Mouse (Mus musculus) CH12.LX (cell line): Measurements from ENCODE around the gene Gse1.

ENCODE experiments used
- CHD1 ChIP-seq: IDR thresholded peaks from 2 replicates; pipeline ENCODE4 v1.6.1; 2012; ENCODE audit warnings: low read depth, low read length, improper control_type of control experiment, inconsistent platforms
- CHD2 ChIP-seq: IDR thresholded peaks from 2 replicates; pipeline ENCODE4 v1.6.1; 2011; ENCODE audit warnings: low read length, improper control_type of control experiment
- CTCF ChIP-seq, 2 experiments: IDR thresholded peaks in 1 of 2; conservative IDR thresholded peaks in 1 of 2; 2 replicates each; pipeline ENCODE4 v1.5.1; 2011 to 2012; ENCODE audit warnings: low read depth in 2 of 2, low read length in 2 of 2, improper control_type of control experiment in 1 of 2, inconsistent platforms in 1 of 2, mild to moderate bottlenecking in 1 of 2, moderate library complexity in 1 of 2
- EP300 ChIP-seq: IDR thresholded peaks from 2 replicates; pipeline ENCODE4 v1.6.1; 2011; ENCODE audit warnings: low read length, improper control_type of control experiment
- IRF4 ChIP-seq: IDR thresholded peaks from 2 replicates; pipeline ENCODE4 v1.6.1; 2014; ENCODE audit warnings: low read depth, mild to moderate bottlenecking, inconsistent platforms, low read length, improper control_type of control experiment
- MAFK ChIP-seq: IDR thresholded peaks from 2 replicates; pipeline ENCODE4 v1.6.1; 2011; ENCODE audit warnings: low read length, improper control_type of control experiment; ENCODE audit not compliant: insufficient replicate concordance
- POLR2A ChIP-seq: IDR thresholded peaks from 2 replicates; pipeline ENCODE4 v1.6.1; 2011; ENCODE audit warnings: low read depth, mild to moderate bottlenecking, improper control_type of control experiment, low read length
- RAD21 ChIP-seq: IDR thresholded peaks from 2 replicates; pipeline ENCODE4 v1.6.1; 2011; ENCODE audit warnings: low read depth, mild to moderate bottlenecking, low read length, improper control_type of control experiment, moderate library complexity
- SMC3 ChIP-seq: IDR thresholded peaks from 2 replicates; pipeline ENCODE4 v1.6.1; 2011; ENCODE audit warnings: low read depth, low read length, improper control_type of control experiment

- TF ChIP-seq SMC3: no peak
- no peak for TF ChIP-seq CTCF (conservative IDR thresholded peaks at IDR 0.05 in 1 of 2, IDR thresholded peaks at IDR 0.05 in 1 of 2; ENCODE audit: low read depth in 2 of 2, low read length in 2 of 2)
- TF ChIP-seq POLR2A: no peak
- TF ChIP-seq MAFK: no peak
- no peak for TF ChIP-seq CHD1
- no peak for TF ChIP-seq RAD21
- no peak for TF ChIP-seq IRF4
- TF ChIP-seq EP300: no peak
- no peak for TF ChIP-seq CHD2
These were observed 123.2 kb downstream of the Gse1 start for GRCm38 (mm10) chr8:120351332-120352071.
